Mouse (Mus musculus) spleen, embryonic (tissue): ENCODE data around the gene Furin.

Source experiments
- CTCF ChIA-PET: fragments of 350-600 bp; sonication (Branson Sonifier 250); formaldehyde crosslinking; loops from one replicate; lab custom pipeline; 2022; lab: Charles Lee

Gene Furin

GRCm38 (mm10) chr7:80374280-80374679, 31.0 kb downstream of the Furin start:
- CTCF ChIA-PET = interaction anchor here (0.6 to 0.7 kb wide), 2 partner anchors 12 to 259 kb away, joined by 5 to 19 read pairs; no protein-coding TSS in a partner anchor

DNA sequence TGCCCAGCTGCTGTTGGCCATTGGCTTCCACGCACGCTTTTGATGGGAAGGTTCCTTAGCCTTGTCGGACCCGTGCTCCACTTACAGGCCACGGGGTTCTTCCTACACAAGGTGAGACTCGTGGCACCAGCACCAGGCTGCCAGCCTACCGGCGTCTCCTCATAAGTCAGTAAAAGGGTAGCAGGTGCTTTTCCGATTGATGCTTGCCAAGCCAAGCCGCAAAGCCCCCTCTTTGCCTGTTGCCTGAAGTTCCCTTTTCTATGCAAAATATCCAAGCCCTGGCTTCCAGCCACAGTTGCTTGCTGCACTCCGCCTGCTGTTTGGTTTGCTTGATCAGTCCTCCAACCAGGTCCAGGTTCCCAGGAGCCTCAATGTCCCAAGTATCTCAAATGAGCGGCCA, 31.4 kb downstream of the Furin start:
- CTCF ChIA-PET = interaction anchor here (0.9 to 1.0 kb wide), 2 partner anchors 173 to 233 kb away, joined by 3 to 5 read pairs; no protein-coding TSS in a partner anchor

- CTCF ChIA-PET = interaction anchor here (0.6 to 1.0 kb wide), 3 partner anchors 12 to 232 kb away, joined by 3 to 5 read pairs (median 3); no protein-coding TSS in a partner anchor
Measured at GRCm38 (mm10) chr7:80373352-80373751, 31.9 kb downstream of the Furin start.

- CTCF ChIA-PET = interaction anchor here (0.6 to 1.0 kb wide), 4 partner anchors 232 to 281 kb away, joined by 3 to 7 read pairs (median 4); no protein-coding TSS in a partner anchor
Measured at GRCm38 (mm10) chr7:80372667-80373066, 32.6 kb downstream of the Furin start.

DNA sequence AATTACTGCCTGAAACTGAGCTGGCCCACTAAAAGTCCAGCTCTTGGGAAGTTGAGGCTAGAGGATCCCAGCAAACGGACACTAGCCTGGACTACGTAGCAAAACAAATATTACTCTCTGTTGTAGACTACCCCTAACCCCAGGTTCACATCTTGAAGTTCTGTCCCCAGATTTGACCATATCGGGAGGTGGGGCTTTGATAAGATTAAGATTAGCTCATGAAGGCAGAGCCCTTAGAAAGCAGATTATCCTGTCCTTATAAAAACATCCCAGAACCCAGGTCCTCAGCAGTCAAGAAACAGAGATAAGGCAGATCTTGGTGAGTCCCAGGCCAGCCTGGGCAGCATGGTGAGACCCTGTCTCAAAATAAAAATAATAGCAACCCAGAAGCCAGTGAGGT, 33.1 kb downstream of the Furin start:
- CTCF ChIA-PET = interaction anchor here (0.6 to 0.8 kb wide), 5 partner anchors 41 to 281 kb away, joined by 3 to 12 read pairs (median 3); no protein-coding TSS in a partner anchor

- CTCF ChIA-PET = interaction anchor here (0.6 to 0.8 kb wide), 2 partner anchors 138 to 207 kb away, joined by 3 to 4 read pairs; no protein-coding TSS in a partner anchor
Measured at GRCm38 (mm10) chr7:80371041-80371751, 34.0 kb downstream of the Furin start, which contains the start of gene Man2a2. Gene Man2a2, minus strand, starts transcription at chr7:80371375.

DNA sequence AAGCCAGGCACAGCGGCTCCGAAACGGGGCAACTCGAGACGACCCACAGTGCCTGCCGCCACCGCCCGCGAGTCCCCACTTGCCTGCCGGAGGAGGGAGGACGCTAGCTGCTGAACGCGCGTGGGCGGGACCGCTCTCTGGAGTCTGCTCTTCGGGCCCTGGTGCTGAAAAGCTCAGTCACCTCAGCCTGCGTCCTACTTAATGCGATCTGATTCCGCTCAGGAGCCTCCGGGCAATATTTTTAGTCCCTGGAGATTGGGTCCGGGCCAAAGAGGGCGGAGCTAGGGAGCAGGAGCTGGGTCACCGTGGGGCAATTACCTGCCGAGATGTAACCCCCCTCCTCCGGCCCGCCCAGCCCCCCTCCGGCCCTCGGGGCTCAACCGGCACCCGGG, 34.6 kb downstream of the Furin start:
- CTCF ChIA-PET = interaction anchor here (0.6 kb wide), 1 partner anchor 138 kb away, joined by 4 read pairs; no protein-coding TSS in a partner anchor

DNA sequence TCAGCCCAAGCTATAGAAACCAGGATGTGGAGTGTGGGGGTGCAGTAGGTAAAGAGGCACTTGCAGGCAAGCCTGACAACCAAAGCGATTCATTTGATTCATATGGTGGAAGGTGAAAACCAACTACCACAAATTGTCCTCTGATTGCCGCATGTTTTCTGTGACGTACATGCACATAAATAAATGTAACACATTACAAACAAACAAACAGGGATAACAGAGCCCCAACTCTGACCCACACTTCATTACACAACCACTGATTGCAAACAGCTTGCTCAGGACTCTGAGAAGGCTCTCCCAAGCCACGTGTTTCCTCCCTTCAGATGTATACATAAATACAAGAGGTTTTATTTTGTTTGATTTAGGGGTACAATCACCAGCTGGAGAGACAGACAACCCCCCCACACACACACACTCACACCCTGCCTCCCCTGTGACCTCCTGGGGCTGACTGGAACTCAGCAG, 35.2 kb downstream of the Furin start:
- CTCF ChIA-PET = interaction anchor here (0.6 to 1.0 kb wide), 3 partner anchors 17 to 111 kb away, joined by 4 to 6 read pairs (median 6); no protein-coding TSS in a partner anchor

- CTCF ChIA-PET = interaction anchor here (0.6 to 1.0 kb wide), 5 partner anchors 17 to 414 kb away, joined by 3 to 7 read pairs (median 6); no protein-coding TSS in a partner anchor
Measured at GRCm38 (mm10) chr7:80369461-80369860, 35.8 kb downstream of the Furin start.

- CTCF ChIA-PET = interaction anchor here (0.7 to 1.0 kb wide), 4 partner anchors 18 to 415 kb away, joined by 3 to 7 read pairs (median 5); no protein-coding TSS in a partner anchor
Measured at GRCm38 (mm10) chr7:80368635-80369421, 36.4 kb downstream of the Furin start.

DNA sequence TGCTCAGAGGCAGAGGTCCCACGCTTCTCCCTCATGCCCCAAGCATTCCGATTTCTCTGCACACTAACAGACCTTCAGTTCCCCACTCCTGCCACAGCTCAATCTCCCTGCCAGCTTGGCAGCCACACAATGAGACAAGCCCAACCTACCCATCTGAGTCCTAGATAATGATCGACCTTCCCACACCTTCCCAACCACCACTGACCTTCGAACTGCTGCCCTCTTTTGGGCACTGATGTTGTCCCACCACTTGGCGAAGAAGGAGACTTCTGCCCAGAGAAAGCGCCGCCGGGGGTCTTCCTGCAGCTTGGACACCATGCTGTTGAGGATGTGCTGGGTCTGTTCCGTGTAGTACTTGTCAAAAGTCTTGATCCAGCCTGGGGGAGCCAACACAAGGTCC, 37.2 kb downstream of the Furin start:
- CTCF ChIA-PET = no interaction called here

DNA sequence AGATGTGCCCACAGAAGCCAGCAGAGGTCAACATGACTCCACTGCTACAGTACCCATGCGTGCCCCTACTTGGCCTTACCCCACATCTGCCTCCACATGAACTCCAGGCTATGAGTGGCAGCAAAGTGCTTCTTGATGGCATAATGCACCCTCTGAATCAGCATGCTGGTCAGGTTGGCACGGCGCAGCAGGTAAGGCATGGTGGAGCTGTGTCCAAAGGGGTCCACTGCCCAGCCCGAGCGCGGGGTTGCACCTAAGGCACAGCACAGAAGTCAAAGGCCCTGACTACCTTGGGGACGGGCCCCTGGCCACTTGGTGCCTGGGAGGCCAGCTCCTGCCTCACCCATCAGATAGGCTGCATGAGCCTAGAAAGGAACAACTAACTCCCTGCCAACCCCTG, 38.0 kb downstream of the Furin start:
- CTCF ChIA-PET = no interaction called here

DNA sequence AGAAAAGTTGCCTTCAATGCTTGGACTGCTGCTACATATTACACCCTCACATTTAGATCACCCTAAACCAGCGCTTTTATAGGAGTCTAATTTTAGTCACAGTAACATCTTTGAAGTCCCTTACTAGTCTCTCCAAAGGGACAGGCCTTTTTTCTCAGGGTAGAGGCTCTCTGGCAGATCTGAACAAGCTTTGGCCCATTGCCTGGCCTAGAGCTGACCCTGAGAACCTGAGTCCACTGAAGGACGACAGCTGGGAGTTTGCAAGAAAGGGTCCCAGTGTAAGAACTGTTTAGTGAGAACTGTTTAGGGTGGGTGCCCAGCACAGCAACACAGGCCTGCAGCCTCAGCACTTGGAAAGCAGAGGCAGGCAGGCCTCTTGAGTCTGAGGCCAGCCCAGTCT, 39.5 kb downstream of the Furin start:
- CTCF ChIA-PET = no interaction called here

GRCm38 (mm10) chr7:80360435-80360834, 44.8 kb downstream of the Furin start:
- CTCF ChIA-PET = no interaction called here

- CTCF ChIA-PET = no interaction called here
Measured at GRCm38 (mm10) chr7:80358039-80358438, 47.2 kb downstream of the Furin start.

DNA sequence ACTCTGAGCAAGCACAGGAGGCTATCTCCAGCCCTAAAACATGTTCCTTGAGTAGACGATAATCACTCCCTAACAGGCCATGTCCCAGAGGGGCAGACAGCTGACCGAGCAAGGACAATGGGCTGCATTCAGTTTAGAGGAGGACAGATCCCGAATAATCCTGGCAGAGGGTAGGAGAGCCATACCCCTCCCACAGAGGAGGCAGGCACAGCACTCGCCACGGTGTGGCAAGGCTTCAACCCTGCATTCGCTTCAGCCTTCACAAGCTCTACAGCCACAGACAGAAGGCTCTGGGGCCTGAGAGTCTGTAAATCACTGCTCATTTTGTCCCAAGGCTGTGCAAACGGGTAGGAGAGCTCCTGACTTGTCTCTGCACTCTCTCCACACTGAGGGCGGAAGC, 48.1 kb downstream of the Furin start:
- CTCF ChIA-PET = no interaction called here

DNA sequence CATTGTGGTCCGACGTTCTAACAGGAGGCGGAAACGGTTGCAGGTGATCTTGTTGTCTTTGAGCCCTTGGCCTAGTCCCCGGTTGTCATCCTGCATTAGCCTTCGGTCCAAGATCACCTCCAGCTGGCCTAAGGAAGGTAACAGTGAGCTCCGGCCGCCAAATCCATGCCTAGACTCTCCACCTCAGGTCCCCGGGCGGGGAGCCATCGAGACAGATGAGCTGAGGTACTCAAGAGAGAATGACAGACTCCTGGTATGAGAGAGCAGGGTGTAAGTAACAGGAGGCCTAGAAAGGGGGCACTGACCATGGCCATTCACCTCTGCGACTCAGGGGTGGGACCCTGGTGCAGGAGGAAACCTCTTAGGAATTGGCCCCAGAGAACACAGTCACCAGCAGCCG, 48.9 kb downstream of the Furin start:
- CTCF ChIA-PET = no interaction called here

- CTCF ChIA-PET = no interaction called here
Measured at GRCm38 (mm10) chr7:80352920-80353319, 52.3 kb downstream of the Furin start.

- CTCF ChIA-PET = no interaction called here
Measured at GRCm38 (mm10) chr7:80350808-80351207, 54.4 kb downstream of the Furin start.

DNA sequence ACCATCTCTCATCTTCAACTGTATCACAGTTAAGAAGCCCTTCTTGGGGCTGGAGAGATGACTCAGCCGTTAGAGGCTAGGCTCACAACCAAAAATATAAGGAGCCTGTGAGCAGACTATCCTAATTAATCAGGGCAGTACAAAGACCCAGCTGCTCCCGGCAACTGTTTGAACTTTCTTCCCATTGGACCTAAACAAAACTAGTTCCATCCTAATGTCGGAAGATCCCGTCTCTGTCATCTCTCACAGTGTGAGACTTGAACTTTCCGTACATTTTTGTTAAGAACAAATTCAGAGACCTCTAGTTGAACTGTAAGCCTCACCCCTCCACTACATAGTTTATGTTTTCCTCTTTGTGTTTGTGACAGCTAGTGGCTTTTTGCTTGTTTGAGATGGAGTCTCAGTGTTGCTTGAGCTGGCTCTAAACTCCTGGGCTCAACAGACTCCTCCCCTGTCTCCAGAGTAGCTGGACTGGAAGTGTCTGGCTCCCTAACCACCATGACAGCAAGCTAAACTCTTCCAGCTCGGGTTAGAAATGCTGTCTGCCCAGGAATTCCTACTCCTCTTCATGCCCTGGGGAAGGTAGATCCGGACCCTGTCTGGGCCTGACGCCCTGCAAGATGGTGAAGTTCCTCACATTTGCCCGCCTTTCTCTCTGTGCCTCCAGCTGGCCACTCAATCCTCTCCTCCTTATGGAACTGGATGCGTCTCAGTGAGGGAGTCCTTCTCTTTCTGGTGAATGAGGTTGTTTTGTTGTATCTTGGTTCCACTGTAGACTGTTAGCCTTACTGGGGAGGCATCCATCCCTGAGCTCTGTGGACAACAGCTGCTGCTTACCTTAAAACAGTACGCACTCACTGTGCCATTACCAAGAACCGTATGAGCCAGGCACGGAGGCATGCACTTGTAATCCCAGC, 57.3 kb downstream of the Furin start:
- CTCF ChIA-PET = no interaction called here

GRCm38 (mm10) chr7:80346830-80347229, 58.4 kb downstream of the Furin start:
- CTCF ChIA-PET = no interaction called here
